Mouse (Mus musculus) embryonic facial prominence, embryonic 14.5 days (tissue): Measurements from ENCODE around the gene Mrap. TPM values are rescaled to one million over a fixed set of nuclear protein-coding genes. Genes with fewer than 3 reads are reported as not detected.

Experiments
- ATAC-seq: fragments of 200-750 bp; cut with Nextera tagmentation; 2 replicates; pipeline ENCODE4 v1.8.0; 2017; ENCODE audit warnings: low read depth, moderate number of reproducible peaks, moderate TSS enrichment
- DNase-seq: peaks from one replicate; pipeline ENCODE4 v3.0.0-alpha.2; 2015; ENCODE audit warnings: low spot score
- H3K27ac ChIP-seq: fragments of 300-500 bp; sonication (generic); replicated peaks from 2 replicates; pipeline ENCODE4 v1.5.1; 2014; ENCODE audit warnings: low read depth, mild to moderate bottlenecking, low read length, moderate library complexity
- H3K27me3 ChIP-seq: fragments of 300-500 bp; sonication (generic); replicated peaks from 2 replicates; pipeline ENCODE4 v1.6.1; 2014; ENCODE audit warnings: low read length; ENCODE audit not compliant: control insufficient read depth, insufficient read depth
- H3K36me3 ChIP-seq: fragments of 300-500 bp; sonication (generic); 2 replicates; pipeline ENCODE4 v1.6.1; 2014; ENCODE audit warnings: low read length, mixed read lengths; ENCODE audit not compliant: control insufficient read depth, insufficient read depth
- H3K4me1 ChIP-seq: fragments of 300-500 bp; sonication (generic); 2 replicates; pipeline ENCODE4 v1.6.1; 2014; ENCODE audit warnings: antibody characterized with exemption, low read length; ENCODE audit not compliant: control insufficient read depth, insufficient read depth
- H3K4me2 ChIP-seq: fragments of 300-500 bp; sonication (generic); 2 replicates; pipeline ENCODE4 v1.6.1; 2014; ENCODE audit warnings: low read depth, mild to moderate bottlenecking, low read length, moderate library complexity, mixed read lengths
- H3K4me3 ChIP-seq: fragments of 300-500 bp; sonication (generic); 2 replicates; pipeline ENCODE4 v1.5.1; 2014; ENCODE audit warnings: low read depth, mild to moderate bottlenecking, low read length
- H3K9ac ChIP-seq: fragments of 300-500 bp; sonication (generic); 2 replicates; pipeline ENCODE4 v1.6.1; 2014; ENCODE audit warnings: low read depth, mild to moderate bottlenecking, low read length, moderate library complexity, mixed read lengths
- H3K9me3 ChIP-seq: fragments of 300-500 bp; sonication (generic); 2 replicates; pipeline ENCODE4 v1.6.1; 2016; ENCODE audit warnings: low read length; ENCODE audit not compliant: control insufficient read depth
- WGBS: fragments of 180-500 bp; shearing (Covaris S2); extraction: QIAGEN DNeasy Blood & Tissue Kit; methylation state at CpG from one replicate; pipeline ENCODE4 v1.1.7; 2014; 5-methylcytosine and 5-hydroxymethylcytosine counted together
- polyA plus RNA-seq: library from polyadenylated mRNA; unstranded; fragments of >200 nt; fragmentation: Nextera tagmentation; extraction: Ambion mirVana; gene quantifications from 2 replicates; pipeline ENCODE4 v1.2.1, GENCODE M21; 2014

The Mrap gene
- polyA plus RNA-seq = 0.97 and 3.8 TPM in 2 replicates

GRCm38 (mm10) chr16:90738092-90738956 lies at the start of gene Mrap:
Gene Mrap, plus strand, starts transcription at chr16:90738207.
- no peak for ATAC-seq
- Histone ChIP-seq H3K9me3 (no peaks in the 10 kb centered on the region), H3K27me3 (no peaks in the 10 kb centered on the region), H3K9ac (no peak within 1 kb of the TSS), H3K4me2 (no peak within 1 kb of the TSS), H3K4me3 (no peak within 1 kb of the TSS), H3K27ac (no peak within 1 kb of the TSS), H3K4me1 (no peaks in the 10 kb centered on the region; the same call in 1 of the 2 replicates), H3K36me3 (no peaks in the 10 kb centered on the region)
- DNase-seq = no peak
- WGBS = 81% methylated on average over 26 of the region's 26 CpGs

DNA sequence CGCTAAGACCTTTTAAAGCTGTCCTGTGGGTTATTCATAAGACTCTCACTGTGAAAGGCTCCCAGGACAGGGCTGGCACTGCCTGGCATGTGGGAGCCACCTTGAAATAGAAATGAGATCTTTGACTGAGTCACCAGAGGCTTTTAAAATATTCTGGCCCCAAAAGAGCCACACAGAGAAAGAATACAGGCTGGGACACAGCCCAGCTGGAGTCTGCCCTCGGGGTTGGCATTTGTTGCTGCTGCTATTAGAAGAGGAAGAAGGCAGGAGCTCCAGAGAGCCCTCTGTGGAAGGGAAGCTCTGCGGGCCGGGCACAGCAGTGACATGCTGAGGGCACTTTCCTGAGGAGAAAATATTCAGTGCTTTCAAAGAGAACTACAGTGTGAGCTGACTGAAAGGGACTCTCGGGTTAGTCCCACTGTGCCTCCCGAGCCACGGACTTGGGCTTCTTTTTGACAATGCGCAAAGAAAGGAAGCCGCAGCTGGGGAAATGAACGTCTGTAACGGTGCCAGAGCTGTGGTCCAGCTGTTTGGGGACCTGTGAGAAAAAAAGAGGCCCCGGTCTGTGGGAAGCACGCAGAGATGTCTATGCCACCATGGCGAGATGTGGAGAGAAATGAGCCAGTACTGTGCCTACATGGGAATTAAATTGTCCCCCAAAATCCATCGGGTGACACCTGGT lies 45.2 kb upstream of the Mrap start:
- no peak for ATAC-seq
- Histone ChIP-seq H3K4me1 (no peaks in the 10 kb centered on the region), H3K9ac (no peak overlapping the region; the same call in 1 of the 2 replicates), H3K9me3 (no peaks in the 10 kb centered on the region), H3K36me3 (no peaks in the 10 kb centered on the region), H3K27me3 (no peaks in the 10 kb centered on the region), H3K4me2 (no peak overlapping the region), H3K27ac (0 out of 2 replicates have a peak overlapping the region, but pooled peaks have one; percentile 6), H3K4me3 (no peak overlapping the region)
- 69% methylated on average over 15 of the region's 15 CpGs for WGBS
- DNase-seq = peak; percentile 17

DNA sequence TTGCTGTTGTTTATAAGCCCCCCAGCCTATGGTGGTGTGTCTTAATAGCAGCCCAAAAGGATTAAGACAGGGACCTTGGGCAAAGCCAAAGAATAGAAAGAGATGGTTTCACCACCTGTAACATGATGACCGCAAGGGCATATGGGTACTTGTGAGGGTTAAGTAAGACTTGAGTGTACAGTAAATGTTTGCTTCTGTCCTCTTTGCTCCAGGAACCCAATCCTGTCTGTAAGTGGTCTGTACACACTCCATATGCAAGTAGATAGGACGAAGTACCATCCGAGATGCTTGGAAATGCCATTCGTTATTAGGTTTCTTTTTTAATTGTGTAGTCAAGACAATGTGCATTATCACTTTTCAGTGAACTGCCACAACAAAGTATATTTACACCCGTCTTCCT lies 44.4 kb upstream of the Mrap start:
- no peaks in the 10 kb centered on the region for H3K4me1 ChIP-seq
- H3K27ac ChIP-seq = no peak overlapping the region
- no peak overlapping the region for H3K4me3 ChIP-seq
- no peak for DNase-seq
- H3K4me2 ChIP-seq = no peak overlapping the region
- no peaks in the 10 kb centered on the region for H3K27me3 ChIP-seq
- ATAC-seq = no peak
- no peaks in the 10 kb centered on the region for H3K36me3 ChIP-seq
- H3K9ac ChIP-seq = no peak overlapping the region
- 97% methylated on average over 5 of the region's 5 CpGs for WGBS
- H3K9me3 ChIP-seq = no peaks in the 10 kb centered on the region

- DNase-seq = peak; percentile 29
- no peaks in the 10 kb centered on the region for H3K27me3 ChIP-seq
- no peak overlapping the region for H3K27ac ChIP-seq
Measured at GRCm38 (mm10) chr16:90694719-90695118, 43.3 kb upstream of the Mrap start.

GRCm38 (mm10) chr16:90695121-90695520 lies 42.9 kb upstream of the Mrap start:
- Histone ChIP-seq H3K9ac (no peak overlapping the region), H3K27me3 (no peaks in the 10 kb centered on the region), H3K36me3 (no peaks in the 10 kb centered on the region), H3K4me1 (no peaks in the 10 kb centered on the region), H3K4me2 (no peak overlapping the region), H3K4me3 (no peak overlapping the region), H3K9me3 (no peaks in the 10 kb centered on the region), H3K27ac (no peak overlapping the region)
- no peak for ATAC-seq
- DNase-seq = no peak
- WGBS = 62% methylated on average over 10 of the region's 10 CpGs

More at GRCm38 (mm10) chr16:90694719-90695118, 43.3 kb upstream of the Mrap start:
- Histone ChIP-seq H3K9me3 (no peaks in the 10 kb centered on the region), H3K9ac (no peak overlapping the region), H3K4me1 (no peaks in the 10 kb centered on the region), H3K36me3 (no peaks in the 10 kb centered on the region), H3K4me3 (no peak overlapping the region), H3K4me2 (no peak overlapping the region)
- 73% methylated on average over 9 of the region's 9 CpGs for WGBS
- no peak for ATAC-seq

GRCm38 (mm10) chr16:90696306-90696705 lies 41.7 kb upstream of the Mrap start:
- Histone ChIP-seq H3K4me1 (no peaks in the 10 kb centered on the region), H3K9me3 (no peaks in the 10 kb centered on the region), H3K27me3 (no peaks in the 10 kb centered on the region), H3K27ac (no peak overlapping the region), H3K36me3 (no peaks in the 10 kb centered on the region), H3K4me3 (no peak overlapping the region), H3K9ac (no peak overlapping the region), H3K4me2 (no peak overlapping the region)
- ATAC-seq = no peak
- WGBS = 87% methylated on average over 9 of the region's 9 CpGs
- DNase-seq = no peak

- H3K4me2 ChIP-seq = no peak overlapping the region
- H3K36me3 ChIP-seq = no peaks in the 10 kb centered on the region
- H3K27ac ChIP-seq = no peak overlapping the region
- H3K4me3 ChIP-seq = no peak overlapping the region
- no peak overlapping the region for H3K9ac ChIP-seq
- no peaks in the 10 kb centered on the region for H3K27me3 ChIP-seq
- ATAC-seq (no peak), DNase-seq (no peak)
- H3K9me3 ChIP-seq = no peaks in the 10 kb centered on the region
- H3K4me1 ChIP-seq = no peaks in the 10 kb centered on the region
- 73% methylated on average over 14 of the region's 14 CpGs for WGBS
Measured at GRCm38 (mm10) chr16:90699390-90699789, 38.6 kb upstream of the Mrap start.

DNA sequence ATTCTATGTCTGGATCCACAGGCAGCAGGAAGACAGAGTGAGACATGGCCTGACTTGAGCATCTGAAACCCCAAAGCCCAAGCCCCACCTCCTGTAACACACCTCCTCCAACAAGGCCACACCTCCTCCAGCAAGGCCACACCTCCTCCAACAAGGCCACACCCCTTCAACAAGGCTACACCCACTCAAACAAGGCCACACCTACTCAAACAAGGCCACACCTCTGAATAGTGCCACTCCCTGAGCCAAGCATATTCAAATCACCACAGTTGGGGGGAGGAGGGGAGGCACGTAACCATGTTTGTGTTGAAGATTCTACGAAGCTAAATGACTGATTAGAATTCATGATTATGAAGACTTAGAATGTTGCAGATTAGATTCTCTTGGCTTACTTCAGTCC lies 36.5 kb upstream of the Mrap start:
- Histone ChIP-seq H3K9ac (no peak overlapping the region), H3K4me3 (no peak overlapping the region), H3K36me3 (no peaks in the 10 kb centered on the region), H3K4me2 (no peak overlapping the region), H3K27me3 (no peaks in the 10 kb centered on the region), H3K27ac (no peak overlapping the region), H3K9me3 (no peaks in the 10 kb centered on the region), H3K4me1 (no peaks in the 10 kb centered on the region)
- 96% methylated on average over 2 of the region's 2 CpGs for WGBS
- no peak for ATAC-seq
- no peak for DNase-seq
